Mouse (Mus musculus) left cerebral cortex, adult 11 months (tissue): Measurements from ENCODE around the gene Tpx2.

Experiments used
- DNase-seq: peaks from one replicate; pipeline ENCODE4 v3.0.0; 2022; ENCODE audit warnings: low spot score

Tpx2 gene

GRCm38 (mm10) chr2:152820369-152820768, 27.4 kb upstream of the Tpx2 start:
- peak; percentile 64 for DNase-seq

- DNase-seq: no peak
These were observed 26.7 kb upstream of the Tpx2 start for GRCm38 (mm10) chr2:152821023-152821422.

GRCm38 (mm10) chr2:152821566-152821965, 26.2 kb upstream of the Tpx2 start:
- DNase-seq: no peak

GRCm38 (mm10) chr2:152823770-152824169, 24.0 kb upstream of the Tpx2 start:
- no peak for DNase-seq

- no peak for DNase-seq
These were observed 23.2 kb upstream of the Tpx2 start for GRCm38 (mm10) chr2:152824438-152825167.

- DNase-seq: no peak
These were observed 22.5 kb upstream of the Tpx2 start for GRCm38 (mm10) chr2:152825168-152825697.

- DNase-seq: no peak
These were observed 22.1 kb upstream of the Tpx2 start for GRCm38 (mm10) chr2:152825713-152826112.

- DNase-seq: no peak
These were observed 21.3 kb upstream of the Tpx2 start for GRCm38 (mm10) chr2:152826481-152826880.

- no peak for DNase-seq
These were observed 20.3 kb upstream of the Tpx2 start for GRCm38 (mm10) chr2:152827321-152828010.

- no peak for DNase-seq
These were observed 19.8 kb upstream of the Tpx2 start for GRCm38 (mm10) chr2:152828011-152828370.

GRCm38 (mm10) chr2:152828532-152828931, 19.2 kb upstream of the Tpx2 start:
- no peak for DNase-seq

GRCm38 (mm10) chr2:152829367-152829881, 18.3 kb upstream of the Tpx2 start:
- DNase-seq: no peak

GRCm38 (mm10) chr2:152830021-152830921, 17.5 kb upstream of the Tpx2 start:
- DNase-seq: peak; percentile 80

GRCm38 (mm10) chr2:152831019-152831878, 16.5 kb upstream of the Tpx2 start, which contains the start of gene Bcl2l1:
Gene Bcl2l1 (minus strand): TSS chr2:152831728.
- peak; percentile 96 for DNase-seq

GRCm38 (mm10) chr2:152839256-152839655, 8.5 kb upstream of the Tpx2 start:
- DNase-seq: no peak

GRCm38 (mm10) chr2:152842741-152843140, 5.0 kb upstream of the Tpx2 start:
- DNase-seq: no peak

GRCm38 (mm10) chr2:152847057-152847814, 528 bp upstream of the Tpx2 start:
- DNase-seq: no peak

- DNase-seq: no peak
These were observed 702 bp downstream of the Tpx2 start for GRCm38 (mm10) chr2:152848466-152848865.

GRCm38 (mm10) chr2:152859501-152859900, 11.7 kb downstream of the Tpx2 start:
- DNase-seq: no peak

GRCm38 (mm10) chr2:152861891-152862290, 14.1 kb downstream of the Tpx2 start:
- DNase-seq: no peak
